Mouse (Mus musculus) bone marrow macrophage, adult 2 months (primary cell): ENCODE results near the gene Ropn1l.

ENCODE experiments used
- CTCF ChIP-seq: IDR thresholded peaks from 2 replicates; pipeline ENCODE4 v1.5.1; 2012; ENCODE audit warnings: low read depth, mild to moderate bottlenecking, low read length, moderate library complexity
- POLR2A ChIP-seq: IDR thresholded peaks from 2 replicates; pipeline ENCODE4 v1.6.1; 2012; ENCODE audit warnings: mild to moderate bottlenecking, low read depth, low read length, borderline replicate concordance

DNA sequence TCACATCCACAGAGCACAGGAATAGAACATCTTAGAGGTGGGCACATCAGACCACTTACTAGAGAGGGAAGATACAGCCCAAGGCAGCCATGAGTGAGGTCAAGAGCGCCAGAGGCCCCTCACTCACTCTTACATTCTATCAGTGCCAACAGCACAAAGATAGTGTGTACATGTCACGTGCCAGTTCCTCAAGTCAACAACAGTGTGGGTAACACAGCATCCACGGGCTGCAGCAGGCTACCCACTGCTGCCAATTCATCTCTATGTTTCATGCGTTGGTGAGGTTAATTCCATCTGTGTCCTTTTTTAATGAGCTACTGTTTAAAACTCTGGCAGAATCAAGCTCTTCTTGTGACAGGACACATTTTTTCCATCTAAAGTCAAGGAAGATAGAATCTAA is 10.8 kb downstream of the Ropn1l start:
- no peak for TF ChIP-seq CTCF
- no peak for TF ChIP-seq POLR2A
